Mouse (Mus musculus): ENCODE measurements around the gene Foxi2.

DNA sequence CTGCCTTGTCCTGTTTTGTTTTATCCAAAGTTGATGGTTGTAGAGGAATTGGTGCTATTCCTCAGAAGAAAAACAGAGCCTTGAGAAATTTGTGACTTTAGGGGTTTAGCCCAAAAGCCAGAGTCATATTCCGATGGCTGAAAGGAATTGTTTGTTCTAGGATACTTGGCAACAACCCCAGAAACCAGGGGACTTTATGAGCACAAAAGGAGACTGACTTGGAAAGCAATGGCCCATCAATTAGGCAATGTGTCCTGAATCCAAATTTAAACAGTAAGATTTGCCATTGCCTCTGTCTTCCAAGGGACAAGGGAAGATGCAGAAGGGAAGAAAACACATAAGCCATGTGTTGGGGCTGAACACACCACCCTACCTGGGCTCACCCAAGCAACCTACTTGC is 42.3 kb downstream of the Foxi2 start:
- TF ChIP-seq POLR2A (IDR thresholded peaks at IDR 0.05; ENCODE audit: insufficient read length, low read depth) (no peak), USF1 (IDR thresholded peaks at IDR 0.05; ENCODE audit: low read depth) (no peak), POLR2AphosphoS2 (IDR thresholded peaks at IDR 0.05; ENCODE audit: insufficient read length, low read depth) (no peak), CEBPB (IDR thresholded peaks at IDR 0.05; ENCODE audit: insufficient read depth, poor library complexity, severe bottlenecking) (no peak), MAX (IDR thresholded peaks at IDR 0.05; ENCODE audit: low read depth) (no peak), E2F4 (IDR thresholded peaks at IDR 0.05; ENCODE audit: insufficient read depth) (no peak), MYOD1 (IDR thresholded peaks at IDR 0.05; ENCODE audit: control insufficient read depth in 1 of 3, insufficient read length in 2 of 3, low read depth in 2 of 3) (no peak), TCF12 (IDR thresholded peaks at IDR 0.05; ENCODE audit: insufficient read depth, poor library complexity, severe bottlenecking) (no peak)
